Mouse (Mus musculus): ENCODE data around the gene Atp6v0e2. TPM values are rescaled to one million over a fixed set of nuclear protein-coding genes. Genes with fewer than 3 reads are reported as not detected.
"Not testable (repeated sequence)": the region's sequence is repeated elsewhere in the genome, so short reads cannot be mapped to it uniquely, and the experiment has no call there.

The Atp6v0e2 gene
- polyA plus RNA-seq, 1 experiment from 2014 or later, result 6.9 TPM

GRCm38 (mm10) chr6:48511861-48512260, 25.6 kb upstream of the Atp6v0e2 start:
- H3K36me3 ChIP-seq, result peaks cover 69% of the 10 kb centered on the region
- no peak overlapping the region for H3K4me3 ChIP-seq (replicated peaks)
- H3K9me3 ChIP-seq, result no peaks in the 10 kb centered on the region
- no peaks in the 10 kb centered on the region for H3K4me1 ChIP-seq (replicated peaks)
- no peak overlapping the region for H3K27ac ChIP-seq
- no peak for ATAC-seq (ENCODE audit: insufficient number of reproducible peaks, insufficient read depth, low FRiP score, low TSS enrichment, low read depth)
- no peak overlapping the region for H3K9ac ChIP-seq (replicated peaks)
- no peaks in the 10 kb centered on the region for H3K27me3 ChIP-seq
- no peak overlapping the region for H3K4me2 ChIP-seq
- WGBS, result 85% methylated on average over 7 of the region's 7 CpGs

- not testable (repeated sequence) for H3K27ac ChIP-seq; H3K4me2 ChIP-seq; H3K4me3 ChIP-seq (replicated peaks); H3K27me3 ChIP-seq; H3K9ac ChIP-seq (replicated peaks); H3K4me1 ChIP-seq (replicated peaks); ATAC-seq (ENCODE audit: insufficient number of reproducible peaks, insufficient read depth, low FRiP score, low TSS enrichment, low read depth); H3K9me3 ChIP-seq
- WGBS, result 95% methylated on average over 16 of the region's 16 CpGs
- H3K36me3 ChIP-seq, result peaks cover 39% of the 10 kb centered on the region
Observed at GRCm38 (mm10) chr6:48524882-48525281, 12.5 kb upstream of the Atp6v0e2 start.

GRCm38 (mm10) chr6:48527901-48528300, 9.5 kb upstream of the Atp6v0e2 start:
- no peak for ATAC-seq (ENCODE audit: insufficient number of reproducible peaks, insufficient read depth, low FRiP score, low TSS enrichment, low read depth)
- H3K4me3 ChIP-seq (replicated peaks), result no peak overlapping the region
- no peaks in the 10 kb centered on the region for H3K9me3 ChIP-seq
- H3K27me3 ChIP-seq, result no peaks in the 10 kb centered on the region
- H3K4me1 ChIP-seq (replicated peaks), result no peaks in the 10 kb centered on the region
- H3K9ac ChIP-seq (replicated peaks), result no peak overlapping the region
- peaks cover 63% of the 10 kb centered on the region for H3K36me3 ChIP-seq
- H3K4me2 ChIP-seq, result no peak overlapping the region
- H3K27ac ChIP-seq, result no peak overlapping the region
- whole genome bisulfite sequencing, result 92% methylated on average over 9 of the region's 9 CpGs

GRCm38 (mm10) chr6:48529261-48529660, 8.2 kb upstream of the Atp6v0e2 start:
- 80% methylated on average over 14 of the region's 14 CpGs for WGBS
- Histone ChIP-seq H3K4me2 (no peak overlapping the region), H3K36me3 (peaks cover 70% of the 10 kb centered on the region), H3K9ac (replicated peaks) (no peak overlapping the region), H3K27ac (no peak overlapping the region), H3K4me3 (replicated peaks) (no peak overlapping the region), H3K27me3 (no peaks in the 10 kb centered on the region), H3K4me1 (replicated peaks) (no peaks in the 10 kb centered on the region), H3K9me3 (no peaks in the 10 kb centered on the region)
- no peak for ATAC-seq (ENCODE audit: insufficient number of reproducible peaks, insufficient read depth, low FRiP score, low TSS enrichment, low read depth)

- H3K27ac ChIP-seq, result no peak overlapping the region
- no peak overlapping the region for H3K4me3 ChIP-seq (replicated peaks)
- H3K36me3 ChIP-seq, result peaks cover 69% of the 10 kb centered on the region
- no peak for ATAC-seq (ENCODE audit: insufficient number of reproducible peaks, insufficient read depth, low FRiP score, low TSS enrichment, low read depth)
- H3K27me3 ChIP-seq, result no peaks in the 10 kb centered on the region
- H3K4me1 ChIP-seq (replicated peaks), result no peaks in the 10 kb centered on the region
- H3K4me2 ChIP-seq, result no peak overlapping the region
- H3K9me3 ChIP-seq, result no peaks in the 10 kb centered on the region
- WGBS, result 90% methylated on average over 16 of the region's 16 CpGs
- H3K9ac ChIP-seq (replicated peaks), result no peak overlapping the region
Observed at GRCm38 (mm10) chr6:48529871-48530440, 7.5 kb upstream of the Atp6v0e2 start.

GRCm38 (mm10) chr6:48530862-48531261, 6.6 kb upstream of the Atp6v0e2 start:
- Histone ChIP-seq H3K27me3 (no peaks in the 10 kb centered on the region), H3K9me3 (no peaks in the 10 kb centered on the region), H3K36me3 (peaks cover 65% of the 10 kb centered on the region), H3K4me3 (replicated peaks) (no peak overlapping the region), H3K9ac (replicated peaks) (no peak overlapping the region), H3K4me2 (no peak overlapping the region), H3K27ac (no peak overlapping the region), H3K4me1 (replicated peaks) (no peaks in the 10 kb centered on the region)
- ATAC-seq (ENCODE audit: insufficient number of reproducible peaks, insufficient read depth, low FRiP score, low TSS enrichment, low read depth), result no peak
- WGBS, result 81% methylated on average over 2 of the region's 2 CpGs

GRCm38 (mm10) chr6:48533475-48533874, 3.9 kb upstream of the Atp6v0e2 start:
- H3K9me3 ChIP-seq, result no peaks in the 10 kb centered on the region
- ATAC-seq (ENCODE audit: insufficient number of reproducible peaks, insufficient read depth, low FRiP score, low TSS enrichment, low read depth), result no peak
- 77% methylated on average over 2 of the region's 2 CpGs for WGBS
- H3K4me1 ChIP-seq (replicated peaks), result peaks cover 14% of the 10 kb centered on the region
- H3K27ac ChIP-seq, result no peak overlapping the region
- no peak overlapping the region for H3K4me3 ChIP-seq (replicated peaks)
- peaks cover 51% of the 10 kb centered on the region for H3K36me3 ChIP-seq
- H3K9ac ChIP-seq (replicated peaks), result no peak overlapping the region
- no peak overlapping the region for H3K4me2 ChIP-seq
- no peaks in the 10 kb centered on the region for H3K27me3 ChIP-seq

GRCm38 (mm10) chr6:48534913-48535312, 2.5 kb upstream of the Atp6v0e2 start:
- H3K4me3 ChIP-seq (replicated peaks), result no peak overlapping the region
- H3K9ac ChIP-seq (replicated peaks), result no peak overlapping the region
- peaks cover 37% of the 10 kb centered on the region for H3K36me3 ChIP-seq
- H3K27ac ChIP-seq, result no peak overlapping the region
- H3K27me3 ChIP-seq, result no peaks in the 10 kb centered on the region
- H3K4me2 ChIP-seq, result no peak overlapping the region
- ATAC-seq (ENCODE audit: insufficient number of reproducible peaks, insufficient read depth, low FRiP score, low TSS enrichment, low read depth), result no peak
- H3K9me3 ChIP-seq, result no peaks in the 10 kb centered on the region
- H3K4me1 ChIP-seq (replicated peaks), result peaks cover 16% of the 10 kb centered on the region
- WGBS, result 82% methylated on average over 8 of the region's 8 CpGs

- no peak overlapping the region for H3K9ac ChIP-seq (replicated peaks)
- H3K4me1 ChIP-seq (replicated peaks), result peaks cover 25% of the 10 kb centered on the region
- no peak overlapping the region for H3K27ac ChIP-seq
- H3K36me3 ChIP-seq, result peaks cover 25% of the 10 kb centered on the region
- no peak overlapping the region for H3K4me2 ChIP-seq
- H3K4me3 ChIP-seq (replicated peaks), result no peak overlapping the region
- H3K27me3 ChIP-seq, result no peaks in the 10 kb centered on the region
- H3K9me3 ChIP-seq, result no peaks in the 10 kb centered on the region
- no peak for ATAC-seq (ENCODE audit: insufficient number of reproducible peaks, insufficient read depth, low FRiP score, low TSS enrichment, low read depth)
- 80% methylated on average over 4 of the region's 4 CpGs for WGBS
Observed at GRCm38 (mm10) chr6:48536091-48536490, 1.3 kb upstream of the Atp6v0e2 start.

- Histone ChIP-seq H3K4me1 (replicated peaks) (peaks cover 48% of the 10 kb centered on the region), H3K27me3 (no peaks in the 10 kb centered on the region), H3K36me3 (no peaks in the 10 kb centered on the region), H3K9me3 (no peaks in the 10 kb centered on the region), H3K4me2 (no peak overlapping the region), H3K9ac (replicated peaks) (no peak overlapping the region), H3K4me3 (replicated peaks) (no peak overlapping the region), H3K27ac (no peak overlapping the region)
- 72% methylated on average over 5 of the region's 5 CpGs for WGBS
- no peak for ATAC-seq (ENCODE audit: insufficient number of reproducible peaks, insufficient read depth, low FRiP score, low TSS enrichment, low read depth)
Observed at GRCm38 (mm10) chr6:48538841-48539737, 1.7 kb downstream of the Atp6v0e2 start.

- peaks cover 48% of the 10 kb centered on the region for H3K4me1 ChIP-seq (replicated peaks)
- no peak overlapping the region for H3K27ac ChIP-seq
Observed at GRCm38 (mm10) chr6:48539860-48540259, 2.4 kb downstream of the Atp6v0e2 start.

More at GRCm38 (mm10) chr6:48539860-48540259, 2.4 kb downstream of the Atp6v0e2 start:
- H3K4me2 ChIP-seq, result no peak overlapping the region
- H3K36me3 ChIP-seq, result no peaks in the 10 kb centered on the region
- no peak overlapping the region for H3K9ac ChIP-seq (replicated peaks)
- WGBS, result 57% methylated on average over 5 of the region's 5 CpGs
- H3K4me3 ChIP-seq (replicated peaks), result no peak overlapping the region
- H3K9me3 ChIP-seq, result no peaks in the 10 kb centered on the region
- H3K27me3 ChIP-seq, result no peaks in the 10 kb centered on the region
- ATAC-seq (ENCODE audit: insufficient number of reproducible peaks, insufficient read depth, low FRiP score, low TSS enrichment, low read depth), result no peak

All from limb, embryonic 12.5 days (tissue).